Mouse (Mus musculus) liver, adult 2 months (tissue): ENCODE results near the gene Il1rapl1.

Experiments used
- CTCF ChIP-seq: fragments of 200-500 bp; IDR thresholded peaks from 2 replicates; pipeline ENCODE4 v1.5.1; 2011; ENCODE audit warnings: low read depth, low read length, control low read depth
- POLR2A ChIP-seq: fragments of 200-500 bp; IDR thresholded peaks from 2 replicates; pipeline ENCODE4 v1.6.1; 2011; ENCODE audit warnings: low read length, control low read depth; ENCODE audit not compliant: insufficient read depth; ENCODE audit errors: extremely low read depth

GRCm38 (mm10) chrX:88072741-88073419 is 42.6 kb downstream of the Il1rapl1 start:
- TF ChIP-seq POLR2A: no peak
- TF ChIP-seq CTCF: no peak
